ENCODE assay signal across 13 mouse cellular contexts in genomic region chr10:85604556-85604955, GRCm38 (mm10).
DNase-seq lines count a peak whose midpoint lies in the region; ATAC-seq and TF ChIP-seq lines count a peak whose summit lies in the region.
"Had no signal": no experiment of that assay in that cellular context is flagged by ENCODE, and none has a peak within 500 bp of the region (broad histone marks: within the 10 kb centered on the region; RNA-seq: fewer than 3 reads in every experiment).

No protein-coding gene starts in this region.

- H3K79me2 ChIP-seq in heart, adult 2 months (replicated peaks; ENCODE audit: control insufficient read depth, insufficient read depth, low read length): no peaks in the 10 kb centered on the region

- no peaks in the 10 kb centered on the region for H3K27me3 ChIP-seq in heart, adult 2 months (ENCODE audit: control insufficient read depth, insufficient read depth, low read length)
- peaks cover 7% of the 10 kb centered on the region for H3K27me3 ChIP-seq in heart, embryonic 11.5 days (ENCODE audit: control insufficient read depth, insufficient read depth, low read length)
- H3K27me3 ChIP-seq in midbrain, postnatal 0 days (ENCODE audit: insufficient read depth, low read length): no peaks in the 10 kb centered on the region
- H3K27me3 ChIP-seq in midbrain, embryonic 14.5 days (ENCODE audit: control insufficient read depth, insufficient read depth, low read length): no peaks in the 10 kb centered on the region
- H3K27me3 ChIP-seq: CH12.LX; neural tube, embryonic 15.5 days had no signal

- no peak for TF ChIP-seq EP300 in heart, adult 2 months (IDR thresholded peaks at IDR 0.05; ENCODE audit: insufficient read depth, low read depth, low read length)

- intact Hi-C loops in heart, adult 2 months (cut with DNase I): no loop called here

- no peaks in the 10 kb centered on the region for H3K36me3 ChIP-seq in heart, adult 2 months (ENCODE audit: control insufficient read depth, insufficient read depth, low read length)
- H3K36me3 ChIP-seq in heart, embryonic 11.5 days (ENCODE audit: control insufficient read depth, insufficient read depth, low read length): no peaks in the 10 kb centered on the region
- no peaks in the 10 kb centered on the region for H3K36me3 ChIP-seq in midbrain, postnatal 0 days (ENCODE audit: insufficient read depth, low read length)
- no peaks in the 10 kb centered on the region for H3K36me3 ChIP-seq in midbrain, embryonic 14.5 days (ENCODE audit: control insufficient read depth, insufficient read depth, low read length)
- H3K36me3 ChIP-seq: neural tube, embryonic 15.5 days had no signal

- H3K4me2 ChIP-seq in heart, embryonic 11.5 days: no peak overlapping the region
- H3K4me2 ChIP-seq in midbrain, postnatal 0 days (ENCODE audit: low read depth, low read length, poor library complexity, severe bottlenecking): no peak overlapping the region
- no peak overlapping the region for H3K4me2 ChIP-seq in midbrain, embryonic 14.5 days (ENCODE audit: low read length)
- H3K4me2 ChIP-seq: neural tube, embryonic 15.5 days had no signal

- TF ChIP-seq POLR2A in heart, adult 2 months (IDR thresholded peaks at IDR 0.05; ENCODE audit: insufficient read depth, low read depth, low read length): no peak

- WGBS in heart, adult 2 months: 52% methylated on average over 9 of the region's 9 CpGs
- WGBS in heart, embryonic 11.5 days (ENCODE audit: insufficient replicate concordance): 64% methylated on average over 9 of the region's 9 CpGs
- WGBS in midbrain, postnatal 0 days: 72% methylated on average over 9 of the region's 9 CpGs
- WGBS in midbrain, embryonic 14.5 days: 80% methylated on average over 9 of the region's 9 CpGs

- H3K27ac ChIP-seq in heart, adult 2 months: no peak overlapping the region
- H3K27ac ChIP-seq in heart, embryonic 11.5 days (ENCODE audit: low read depth, low read length): no peak overlapping the region
- H3K27ac ChIP-seq in midbrain, postnatal 0 days (ENCODE audit: low read depth, low read length): no peak overlapping the region
- H3K27ac ChIP-seq in midbrain, embryonic 14.5 days (replicated peaks; ENCODE audit: low read depth, low read length): no peak overlapping the region
- H3K27ac ChIP-seq: neural tube, embryonic 15.5 days had no signal

- no peak overlapping the region for H3K9ac ChIP-seq in heart, adult 2 months (ENCODE audit: low read depth, low read length)
- H3K9ac ChIP-seq in heart, embryonic 11.5 days (ENCODE audit: low read depth, low read length): no peak overlapping the region
- no peak overlapping the region for H3K9ac ChIP-seq in midbrain, postnatal 0 days (replicated peaks; ENCODE audit: low read length, poor library complexity, severe bottlenecking)
- no peak overlapping the region for H3K9ac ChIP-seq in midbrain, embryonic 14.5 days (replicated peaks; ENCODE audit: low read length)
- H3K9ac ChIP-seq: liver, postnatal 0 days; neural tube, embryonic 15.5 days had no signal

- TF ChIP-seq CTCF in heart, adult 2 months (IDR thresholded peaks at IDR 0.05): peak; percentile 27
- TF ChIP-seq CTCF in midbrain, postnatal 0 days (IDR thresholded peaks at IDR 0.05): 0 out of 2 replicates have a peak, but pooled peaks have one; percentile 2

- no peaks in the 10 kb centered on the region for H3K4me1 ChIP-seq in heart, adult 2 months (ENCODE audit: control insufficient read depth, insufficient read depth, low read length)
- H3K4me1 ChIP-seq in heart, embryonic 11.5 days (ENCODE audit: control insufficient read depth, insufficient read depth, low read length): no peaks in the 10 kb centered on the region
- H3K4me1 ChIP-seq in midbrain, postnatal 0 days (ENCODE audit: insufficient read depth, low read length): no peaks in the 10 kb centered on the region
- no peaks in the 10 kb centered on the region; the same call in 1 of the 2 replicates for H3K4me1 ChIP-seq in midbrain, embryonic 14.5 days (ENCODE audit: control insufficient read depth, insufficient read depth, low read length)
- H3K4me1 ChIP-seq: neural tube, embryonic 15.5 days had no signal

- peak; percentile 26 to 66 for DNase-seq in heart, adult 2 months
- no peak for DNase-seq in midbrain, postnatal 0 days (ENCODE audit: low spot score)
- DNase-seq in midbrain, embryonic 14.5 days: no peak
- peak; percentile 23 to 33 for DNase-seq in cerebellum, postnatal 36 days
- DNase-seq in MN1 (ENCODE audit: low spot score): no peak
- DNase-seq: layer of hippocampus, postnatal 36 days; liver, postnatal 0 days; spleen, adult 18-20 months; thymus, postnatal 36 days had no signal

- no peak for ATAC-seq in heart, embryonic 11.5 days (replicated peaks; ENCODE audit: insufficient number of reproducible peaks, low FRiP score, low TSS enrichment)
- no peak for ATAC-seq in midbrain, postnatal 0 days (ENCODE audit: low FRiP score)
- no peak for ATAC-seq in midbrain, embryonic 14.5 days (ENCODE audit: low FRiP score, low TSS enrichment)
- ATAC-seq in megakaryocyte-erythroid progenitor cell, adult 5-6 weeks (replicated peaks; ENCODE audit: low FRiP score, low TSS enrichment, poor library complexity, severe bottlenecking): no peak
- ATAC-seq: liver, postnatal 0 days had no signal

- H3K4me3 ChIP-seq in heart, adult 2 months: no peak overlapping the region
- H3K4me3 ChIP-seq in heart, embryonic 11.5 days (ENCODE audit: low read depth, low read length): no peak overlapping the region
- H3K4me3 ChIP-seq in midbrain, postnatal 0 days (ENCODE audit: low read depth, low read length): no peak overlapping the region
- no peak overlapping the region for H3K4me3 ChIP-seq in midbrain, embryonic 14.5 days (replicated peaks; ENCODE audit: low read depth, low read length)
- H3K4me3 ChIP-seq: neural tube, embryonic 15.5 days had no signal

- no peaks in the 10 kb centered on the region for H3K9me3 ChIP-seq in heart, embryonic 11.5 days (replicated peaks; ENCODE audit: control insufficient read depth, low read length)
- no peaks in the 10 kb centered on the region for H3K9me3 ChIP-seq in midbrain, postnatal 0 days (ENCODE audit: low read length)
- no peaks in the 10 kb centered on the region for H3K9me3 ChIP-seq in midbrain, embryonic 14.5 days (ENCODE audit: control insufficient read depth, low read length)
- H3K9me3 ChIP-seq: neural tube, embryonic 15.5 days had no signal

Comparison
In these comparisons a context has a peak if more than half of its experiments do, and no peak if none do; other contexts are left out.
1. DNase-seq: peak in heart, adult 2 months (2 of 2) and cerebellum, postnatal 36 days (2 of 2); none in midbrain, postnatal 0 days (single experiment), midbrain, embryonic 14.5 days (single experiment) and MN1 (single experiment).